Mouse (Mus musculus) stomach, embryonic 16.5 days (tissue): ENCODE data around the gene Tmem30a. TPM values are rescaled to one million over a fixed set of nuclear protein-coding genes. Genes with fewer than 3 reads are reported as not detected.
A peak's percentile ranks its signal among the peaks of the same experiment; 100 is the strongest.

Source experiments
- ATAC-seq: fragments of 200-750 bp; cut with Nextera tagmentation; 2 replicates; pipeline ENCODE4 v1.8.0; 2017; ENCODE audit warnings: moderate number of reproducible peaks, moderate TSS enrichment; ENCODE audit not compliant: insufficient read depth, low FRiP score
- H3K27ac ChIP-seq: fragments of 300-500 bp; sonication (generic); 2 replicates; pipeline ENCODE4 v1.5.1; 2014; ENCODE audit warnings: low read length
- H3K27me3 ChIP-seq: fragments of 300-500 bp; sonication (generic); 2 replicates; pipeline ENCODE4 v1.6.1; 2014; ENCODE audit warnings: low read length, control low read depth, mixed read lengths; ENCODE audit not compliant: control insufficient read depth, insufficient read depth
- H3K36me3 ChIP-seq: fragments of 300-500 bp; sonication (generic); 2 replicates; pipeline ENCODE4 v1.6.1; 2014; ENCODE audit warnings: low read length; ENCODE audit not compliant: control insufficient read depth, insufficient read depth
- H3K4me1 ChIP-seq: fragments of 300-500 bp; sonication (generic); 2 replicates; pipeline ENCODE4 v1.6.1; 2014; ENCODE audit warnings: low read length, control low read depth, mixed read lengths; ENCODE audit not compliant: control insufficient read depth, insufficient read depth
- H3K4me2 ChIP-seq: fragments of 300-500 bp; sonication (generic); 2 replicates; pipeline ENCODE4 v1.6.1; 2014; ENCODE audit warnings: low read depth, low read length, mixed read lengths
- H3K4me3 ChIP-seq: fragments of 300-500 bp; sonication (generic); replicated peaks from 2 replicates; pipeline ENCODE4 v1.5.1; 2014; ENCODE audit warnings: mild to moderate bottlenecking, low read length
- H3K9ac ChIP-seq: fragments of 300-500 bp; sonication (generic); 2 replicates; pipeline ENCODE4 v1.6.1; 2014; ENCODE audit warnings: low read length
- H3K9me3 ChIP-seq: fragments of 300-500 bp; sonication (generic); replicated peaks from 2 replicates; pipeline ENCODE4 v1.6.1; 2016; ENCODE audit warnings: low read length, control low read depth; ENCODE audit not compliant: control insufficient read depth
- WGBS: fragments of 180-500 bp; shearing (Covaris S2); extraction: QIAGEN DNeasy Blood & Tissue Kit; methylation state at CpG from one replicate; pipeline ENCODE4 v1.1.7; 2014; 5-methylcytosine and 5-hydroxymethylcytosine counted together
- polyA plus RNA-seq: library from polyadenylated mRNA; unstranded; fragments of >200 nt; fragmentation: Nextera tagmentation; extraction: Ambion mirVana; gene quantifications from 2 replicates; pipeline ENCODE4 v1.2.1, GENCODE M21; 2015

Tmem30a gene
- polyA plus RNA-seq, 1 experiment from 2014 or later: 68.9 TPM

DNA sequence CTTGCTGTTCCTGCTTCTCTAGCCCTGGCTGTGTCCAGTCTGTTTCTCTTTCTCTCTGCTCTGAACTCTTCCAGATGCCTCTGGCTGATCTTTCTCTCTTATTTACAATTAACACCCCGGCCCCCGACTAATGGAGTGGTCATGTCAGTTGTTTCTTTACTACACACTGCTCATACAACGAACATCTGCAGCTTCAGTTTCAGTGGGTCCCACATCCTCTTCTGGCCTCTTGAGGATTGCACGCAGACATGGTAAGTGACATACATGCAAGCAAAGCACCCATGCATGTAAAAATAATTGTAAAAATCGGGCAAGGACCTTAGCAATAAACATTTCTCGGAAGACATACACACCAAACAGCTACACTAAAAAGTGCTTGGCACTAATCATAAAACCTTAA, 57.7 kb downstream of the Tmem30a start:
- H3K36me3 ChIP-seq: no peaks in the 10 kb centered on the region
- ATAC-seq: no peak
- WGBS: 64% methylated on average over 6 of the region's 6 CpGs
- no peak overlapping the region for H3K4me2 ChIP-seq
- no peaks in the 10 kb centered on the region for H3K27me3 ChIP-seq
- no peak overlapping the region for H3K9ac ChIP-seq
- H3K4me1 ChIP-seq: no peaks in the 10 kb centered on the region
- no peaks in the 10 kb centered on the region for H3K9me3 ChIP-seq
- H3K4me3 ChIP-seq: no peak overlapping the region
- H3K27ac ChIP-seq: no peak overlapping the region

DNA sequence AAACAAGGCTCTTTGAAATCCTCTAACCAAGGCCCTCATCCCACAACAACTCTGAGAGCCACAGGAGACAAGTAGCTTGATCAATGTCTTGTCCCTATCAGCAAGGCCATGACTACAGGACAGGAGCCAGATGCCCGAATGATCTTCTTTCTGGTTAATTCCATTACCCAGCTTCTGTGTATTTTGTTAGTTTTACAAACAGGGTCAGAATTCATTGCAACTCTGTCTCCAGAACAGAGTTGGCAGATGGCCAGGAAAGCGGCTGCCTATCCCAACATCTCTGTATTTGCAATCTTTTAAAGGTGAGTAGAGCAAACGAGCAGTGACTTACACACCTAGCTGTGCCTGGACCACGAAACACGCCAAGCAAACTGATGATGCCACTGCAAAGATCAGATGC, 63.0 kb downstream of the Tmem30a start:
- 52% methylated on average over 5 of the region's 5 CpGs for WGBS
- H3K4me1 ChIP-seq: no peaks in the 10 kb centered on the region
- H3K4me2 ChIP-seq: no peak overlapping the region
- no peak overlapping the region for H3K27ac ChIP-seq
- H3K4me3 ChIP-seq: no peak overlapping the region
- H3K9ac ChIP-seq: no peak overlapping the region
- ATAC-seq: no peak
- H3K36me3 ChIP-seq: no peaks in the 10 kb centered on the region
- H3K27me3 ChIP-seq: no peaks in the 10 kb centered on the region
- H3K9me3 ChIP-seq: no peaks in the 10 kb centered on the region

DNA sequence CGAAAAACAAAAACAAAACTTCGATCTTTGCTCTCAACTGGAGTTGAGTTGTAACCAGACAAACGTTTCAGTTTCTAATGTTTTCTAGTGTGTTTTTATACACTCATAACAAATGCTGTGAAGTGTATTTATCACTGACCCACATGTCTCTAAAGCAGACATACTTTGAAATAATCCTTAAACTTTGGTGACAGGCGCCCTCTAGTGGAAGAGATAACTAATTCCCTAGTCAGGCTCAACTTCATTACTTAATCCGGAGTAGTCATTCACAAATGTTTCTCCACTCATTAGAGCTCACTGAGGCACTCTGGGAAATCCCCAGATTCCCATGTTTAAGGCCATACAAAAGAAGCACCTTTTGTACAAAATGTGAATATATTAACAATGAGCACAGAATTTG, 70.2 kb downstream of the Tmem30a start:
- no peaks in the 10 kb centered on the region; the same call in 1 of the 2 replicates for H3K4me1 ChIP-seq
- 32% methylated on average over 5 of the region's 5 CpGs for WGBS
- H3K4me2 ChIP-seq: no peak overlapping the region
- no peaks in the 10 kb centered on the region for H3K36me3 ChIP-seq
- H3K9me3 ChIP-seq: no peaks in the 10 kb centered on the region
- no peak overlapping the region for H3K4me3 ChIP-seq
- no peak overlapping the region for H3K9ac ChIP-seq
- H3K27ac ChIP-seq: no peak overlapping the region
- no peak for ATAC-seq
- no peaks in the 10 kb centered on the region for H3K27me3 ChIP-seq

DNA sequence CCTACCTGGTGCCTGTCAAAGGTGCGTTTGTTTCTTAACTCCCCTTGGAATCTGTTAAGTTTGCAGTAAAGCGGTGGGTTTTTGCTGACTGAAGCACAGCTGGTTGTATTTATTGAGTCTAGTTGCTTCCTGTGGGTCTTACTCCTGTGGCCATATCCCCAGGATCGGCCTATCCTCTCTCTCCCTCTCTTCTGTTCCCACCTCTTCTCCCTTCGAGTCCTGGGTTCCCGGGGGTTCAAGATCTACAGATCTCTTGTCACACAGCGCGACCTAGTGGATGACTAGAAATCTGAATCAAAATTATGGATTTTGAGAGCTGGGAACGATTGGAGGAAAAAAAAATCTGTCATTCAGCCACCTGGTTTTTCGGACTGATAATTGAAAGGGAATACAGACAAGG, 72.3 kb downstream of the Tmem30a start:
- 12% methylated on average over 9 of the region's 9 CpGs for WGBS

DNA sequence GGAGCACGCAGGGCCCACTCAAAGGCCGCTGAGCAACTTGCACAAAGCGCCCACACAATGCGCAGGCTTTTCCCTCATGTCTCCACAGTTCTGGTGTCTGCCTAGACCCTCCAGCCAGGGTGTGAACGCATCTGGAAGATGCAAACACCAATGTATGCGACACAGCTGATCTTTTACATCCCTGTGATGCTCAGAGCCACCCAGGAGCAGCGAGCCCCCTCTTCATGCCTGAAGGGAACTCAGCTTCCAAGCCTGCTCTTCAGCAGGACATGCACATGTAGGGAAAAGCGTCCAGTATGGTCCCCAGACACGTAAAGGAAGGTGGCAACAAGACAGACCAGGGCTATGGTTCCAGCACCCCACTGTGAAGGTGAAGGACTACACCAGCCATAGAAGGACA, 73.2 kb downstream of the Tmem30a start:
- Histone ChIP-seq H3K9ac (no peak overlapping the region), H3K27me3 (no peaks in the 10 kb centered on the region), H3K9me3 (no peaks in the 10 kb centered on the region), H3K27ac (no peak overlapping the region), H3K4me1 (peaks cover 7% of the 10 kb centered on the region), H3K4me2 (no peak overlapping the region), H3K4me3 (no peak overlapping the region), H3K36me3 (no peaks in the 10 kb centered on the region)
- WGBS: 54% methylated on average over 9 of the region's 9 CpGs
- no peak for ATAC-seq

More for the DNA sequence above, 72.3 kb downstream of the Tmem30a start:
- H3K4me1 ChIP-seq: peaks cover 5% of the 10 kb centered on the region; the same call in 1 of the 2 replicates
- H3K27me3 ChIP-seq: no peaks in the 10 kb centered on the region
- no peaks in the 10 kb centered on the region for H3K36me3 ChIP-seq
- no peaks in the 10 kb centered on the region for H3K9me3 ChIP-seq
- no peak overlapping the region for H3K9ac ChIP-seq
- no peak overlapping the region for H3K27ac ChIP-seq
- ATAC-seq: no peak
- no peak overlapping the region for H3K4me3 ChIP-seq
- no peak overlapping the region; the same call in 1 of the 2 replicates for H3K4me2 ChIP-seq

DNA sequence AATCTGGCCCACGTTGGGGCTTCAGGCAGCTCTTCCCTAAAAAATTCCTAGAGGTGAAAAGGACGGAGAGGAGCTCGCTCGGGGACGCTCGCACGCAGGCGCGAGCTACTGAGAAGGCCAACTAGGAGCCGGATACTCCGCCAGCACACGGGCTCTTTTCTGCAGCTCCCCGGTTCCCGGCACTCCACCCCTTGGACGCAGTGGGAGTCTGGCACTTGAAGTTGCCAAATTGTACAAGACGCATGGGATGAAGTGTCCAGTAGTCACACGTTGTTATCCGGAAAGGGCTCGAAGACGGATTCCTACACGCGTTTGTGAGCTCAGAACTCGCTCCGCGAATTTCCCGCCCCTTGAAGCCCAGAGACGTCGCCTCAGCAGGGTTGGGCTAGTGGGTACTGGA, 73.9 kb downstream of the Tmem30a start:
- ATAC-seq: 0 out of 2 replicates have a peak, but pooled peaks have one; percentile 9
- WGBS: 3% methylated on average over 28 of the region's 28 CpGs
- H3K27me3 ChIP-seq: no peaks in the 10 kb centered on the region
- no peaks in the 10 kb centered on the region for H3K36me3 ChIP-seq
- peak overlapping the region; percentile 72 for H3K4me2 ChIP-seq
- H3K4me3 ChIP-seq: peak overlapping the region; percentile 55
- peaks cover 14% of the 10 kb centered on the region for H3K4me1 ChIP-seq
- H3K27ac ChIP-seq: peak overlapping the region; percentile 72
- H3K9me3 ChIP-seq: no peaks in the 10 kb centered on the region
- peak overlapping the region; percentile 70 for H3K9ac ChIP-seq

Other genes with a start within 250 kb of the Tmem30a start
- 39.6 and 42.8 TPM in 2 replicates for gene Col12a1, start 74.7 kb downstream of the Tmem30a start, polyA plus RNA-seq
- gene Cox7a2, start 33.6 kb downstream of the Tmem30a start, polyA plus RNA-seq: 647 and 702 TPM in 2 replicates
- 11.1 and 11.6 TPM in 2 replicates for gene Filip1, start 219.3 kb upstream of the Tmem30a start, polyA plus RNA-seq